Mouse (Mus musculus) MEL (cell line): ENCODE measurements around the gene Psd. TPM values are rescaled to one million over a fixed set of nuclear protein-coding genes. Genes with fewer than 3 reads are reported as not detected.

Experiments
- DNase-seq: peaks from one replicate; pipeline ENCODE4 v3.0.0; 2011; ENCODE audit warnings: low read depth, low spot score
- H3K27ac ChIP-seq: 2 replicates; pipeline ENCODE4 v1.5.1; 2012; ENCODE audit warnings: low read depth, mild to moderate bottlenecking, control low read depth, low read length, moderate library complexity; ENCODE audit not compliant: control insufficient read depth
- H3K27me3 ChIP-seq, 2 experiments: fragments of 150-350 bp in 1 of 2; sonication (generic) in 1 of 2; 2 replicates each; pipeline ENCODE4 v1.6.1; 2012; ENCODE audit warnings: low read length in 2 of 2, mild to moderate bottlenecking in 2 of 2, improper control_type of control experiment in 1 of 2, moderate library complexity in 1 of 2; ENCODE audit not compliant: insufficient read depth in 2 of 2, control insufficient read depth in 1 of 2
- H3K36me3 ChIP-seq, 2 experiments: 2 replicates each; pipeline ENCODE4 v1.6.1; 2012 to 2014; ENCODE audit warnings: low read length in 2 of 2, improper control_type of control experiment in 1 of 2, inconsistent platforms in 1 of 2, mild to moderate bottlenecking in 1 of 2; ENCODE audit not compliant: insufficient read depth in 2 of 2, control insufficient read depth in 1 of 2
- H3K4me1 ChIP-seq, 2 experiments: fragments of 150-350 bp in 1 of 2; sonication (generic) in 1 of 2; 2 replicates each; pipeline ENCODE4 v1.6.1; 2012; ENCODE audit warnings: low read length in 2 of 2, improper control_type of control experiment in 1 of 2, mild to moderate bottlenecking in 1 of 2; ENCODE audit not compliant: insufficient read depth in 2 of 2, control insufficient read depth in 1 of 2
- H3K4me3 ChIP-seq, 2 experiments: fragments of 150-350 bp in 1 of 2; sonication (generic) in 1 of 2; 2 replicates each; pipeline ENCODE4 v1.5.1; 2012; ENCODE audit warnings: low read depth in 2 of 2, low read length in 2 of 2, mild to moderate bottlenecking in 2 of 2, moderate library complexity in 2 of 2, control low read depth in 1 of 2, improper control_type of control experiment in 1 of 2; ENCODE audit not compliant: control insufficient read depth in 1 of 2, insufficient read depth in 1 of 2
- H3K79me2 ChIP-seq: 2 replicates; pipeline ENCODE4 v1.6.1; 2012; ENCODE audit warnings: mild to moderate bottlenecking, low read length, moderate library complexity; ENCODE audit not compliant: control insufficient read depth, poor library complexity, insufficient read depth
- H3K9ac ChIP-seq: 2 replicates; pipeline ENCODE4 v1.6.1; 2012; ENCODE audit warnings: low read depth, mild to moderate bottlenecking, control low read depth, low read length, moderate library complexity; ENCODE audit not compliant: control insufficient read depth, poor library complexity, severe bottlenecking
- H3K9me3 ChIP-seq: fragments of 150-350 bp; sonication (generic); replicated peaks from 2 replicates; pipeline ENCODE4 v1.6.1; 2012; ENCODE audit warnings: mild to moderate bottlenecking, low read length, improper control_type of control experiment, moderate library complexity; ENCODE audit not compliant: insufficient read depth
- CTCF ChIP-seq, 3 experiments: IDR thresholded peaks in 2 of 3; conservative IDR thresholded peaks in 1 of 3; 2 replicates each; pipeline ENCODE4 v1.5.1; 2011 to 2012; ENCODE audit warnings: low read length in 3 of 3, low read depth in 2 of 3, mild to moderate bottlenecking in 2 of 3, improper control_type of control experiment in 1 of 3, inconsistent platforms in 1 of 3, mixed read lengths in 1 of 3, moderate library complexity in 1 of 3; ENCODE audit not compliant: control insufficient read depth in 1 of 3, insufficient read depth in 1 of 3, poor library complexity in 1 of 3, severe bottlenecking in 1 of 3
- E2F4 ChIP-seq: IDR thresholded peaks from 2 replicates; pipeline ENCODE4 v1.6.1; 2011; ENCODE audit warnings: low read depth, low read length, improper control_type of control experiment, borderline replicate concordance
- ELF1 ChIP-seq: IDR thresholded peaks from 2 replicates; pipeline ENCODE4 v1.6.1; 2014; ENCODE audit warnings: low read depth, mild to moderate bottlenecking, inconsistent platforms, low read length, improper control_type of control experiment, moderate library complexity
- EP300 ChIP-seq, 2 experiments: IDR thresholded peaks; 2 replicates each; pipeline ENCODE4 v1.6.1; 2011; ENCODE audit warnings: improper control_type of control experiment in 2 of 2, low read length in 2 of 2, low read depth in 1 of 2, mild to moderate bottlenecking in 1 of 2
- GABPA ChIP-seq: IDR thresholded peaks from 2 replicates; pipeline ENCODE4 v1.6.1; 2012; ENCODE audit warnings: low read depth, mild to moderate bottlenecking, inconsistent platforms, low read length, improper control_type of control experiment, moderate library complexity
- GATA1 ChIP-seq: IDR thresholded peaks from 2 replicates; pipeline ENCODE4 v1.6.1; 2011; ENCODE audit warnings: low read depth, low read length, improper control_type of control experiment
- HCFC1 ChIP-seq: IDR thresholded peaks from 2 replicates; pipeline ENCODE4 v1.6.1; 2012; ENCODE audit warnings: low read depth, mild to moderate bottlenecking, inconsistent platforms, low read length, improper control_type of control experiment, moderate library complexity
- JUND ChIP-seq: IDR thresholded peaks from 2 replicates; pipeline ENCODE4 v1.6.1; 2011; ENCODE audit warnings: low read depth, mild to moderate bottlenecking, improper control_type of control experiment, low read length
- KAT2A ChIP-seq: conservative IDR thresholded peaks from 2 replicates; pipeline ENCODE4 v1.6.1; 2012; ENCODE audit warnings: low read depth, low read length, improper control_type of control experiment, inconsistent platforms
- MAFK ChIP-seq: IDR thresholded peaks from 2 replicates; pipeline ENCODE4 v1.6.1; 2011; ENCODE audit warnings: low read depth, mild to moderate bottlenecking, low read length, improper control_type of control experiment, borderline replicate concordance
- MAX ChIP-seq: IDR thresholded peaks from 2 replicates; pipeline ENCODE4 v1.6.1; 2011; ENCODE audit warnings: low read length, improper control_type of control experiment
- MEF2A ChIP-seq: IDR thresholded peaks from 2 replicates; pipeline ENCODE4 v1.6.1; 2014; ENCODE audit warnings: low read depth, mild to moderate bottlenecking, inconsistent platforms, low read length, improper control_type of control experiment; ENCODE audit not compliant: poor library complexity, insufficient replicate concordance, severe bottlenecking; ENCODE audit errors: extremely low read depth
- MXI1 ChIP-seq: IDR thresholded peaks from 2 replicates; pipeline ENCODE4 v1.6.1; 2011; ENCODE audit warnings: mild to moderate bottlenecking, low read depth, low read length, improper control_type of control experiment
- MYC ChIP-seq: IDR thresholded peaks from 2 replicates; pipeline ENCODE4 v1.6.1; 2011; ENCODE audit warnings: low read depth, mild to moderate bottlenecking, low read length, improper control_type of control experiment, moderate library complexity
- NELFE ChIP-seq: IDR thresholded peaks from 2 replicates; pipeline ENCODE4 v1.6.1; 2011; ENCODE audit warnings: low read depth, low read length, improper control_type of control experiment
- POLR2A ChIP-seq, 2 experiments: IDR thresholded peaks; 2 replicates each; pipeline ENCODE4 v1.6.1; 2011 to 2012; ENCODE audit warnings: low read length in 2 of 2, mild to moderate bottlenecking in 2 of 2, control low read depth in 1 of 2, improper control_type of control experiment in 1 of 2, low read depth in 1 of 2, moderate library complexity in 1 of 2; ENCODE audit not compliant: control insufficient read depth in 1 of 2, insufficient read depth in 1 of 2, poor library complexity in 1 of 2
- POLR2AphosphoS2 ChIP-seq: IDR thresholded peaks from 2 replicates; pipeline ENCODE4 v1.6.1; 2011; ENCODE audit warnings: low read length, improper control_type of control experiment
- RCOR1 ChIP-seq: IDR thresholded peaks from 2 replicates; pipeline ENCODE4 v1.6.1; 2012; ENCODE audit warnings: low read depth, mild to moderate bottlenecking, inconsistent platforms, low read length, improper control_type of control experiment
- SMC3 ChIP-seq: IDR thresholded peaks from 2 replicates; pipeline ENCODE4 v1.6.1; 2011; ENCODE audit warnings: low read depth, low read length, improper control_type of control experiment
- TBP ChIP-seq: IDR thresholded peaks from 2 replicates; pipeline ENCODE4 v1.8.0; 2011; ENCODE audit warnings: low read depth, low read length, improper control_type of control experiment
- TCF12 ChIP-seq: IDR thresholded peaks from 2 replicates; pipeline ENCODE4 v1.6.1; 2014; ENCODE audit warnings: low read depth, mild to moderate bottlenecking, inconsistent platforms, low read length, improper control_type of control experiment, moderate library complexity
- UBTF ChIP-seq: IDR thresholded peaks from 2 replicates; pipeline ENCODE4 v1.6.1; 2012; ENCODE audit warnings: low read depth, mild to moderate bottlenecking, inconsistent platforms, low read length, improper control_type of control experiment, moderate library complexity, borderline replicate concordance; ENCODE audit not compliant: insufficient read depth
- USF1 ChIP-seq: IDR thresholded peaks from 2 replicates; pipeline ENCODE4 v1.6.1; 2014; ENCODE audit warnings: low read depth, mild to moderate bottlenecking, inconsistent platforms, low read length, improper control_type of control experiment, moderate library complexity
- USF2 ChIP-seq, 2 experiments: IDR thresholded peaks; 2 replicates each; pipeline ENCODE4 v1.6.1; 2011 to 2012; ENCODE audit warnings: improper control_type of control experiment in 2 of 2, low read length in 2 of 2, borderline replicate concordance in 1 of 2, inconsistent platforms in 1 of 2, low read depth in 1 of 2, mild to moderate bottlenecking in 1 of 2; ENCODE audit not compliant: insufficient read depth in 1 of 2
- ZKSCAN1 ChIP-seq: IDR thresholded peaks from 2 replicates; pipeline ENCODE4 v1.6.1; 2012; ENCODE audit warnings: low read depth, mild to moderate bottlenecking, inconsistent platforms, low read length, improper control_type of control experiment, moderate library complexity
- ZMIZ1 ChIP-seq: IDR thresholded peaks from 2 replicates; pipeline ENCODE4 v1.6.1; 2012; ENCODE audit warnings: low read depth, mild to moderate bottlenecking, inconsistent platforms, low read length, improper control_type of control experiment, moderate library complexity
- ZNF384 ChIP-seq: IDR thresholded peaks from 2 replicates; pipeline ENCODE4 v1.6.1; 2012; ENCODE audit warnings: low read depth, mild to moderate bottlenecking, inconsistent platforms, low read length, improper control_type of control experiment
- polyA plus RNA-seq, 2 experiments: library from polyadenylated mRNA; stranded (reverse) in 1 of 2; unstranded in 1 of 2; fragments of >175 nt in 1 of 2; fragments of >200 nt in 1 of 2; gene quantifications; 2 replicates each; pipeline versions ENCODE4 v1.2.1 to v1.2.4; 2012; ENCODE audit warnings: low replicate concordance in 2 of 2, low read depth in 1 of 2; ENCODE audit not compliant: insufficient read length in 2 of 2, insufficient read depth in 1 of 2, missing spikeins in 1 of 2
- total RNA-seq: library from RNA; depleted of rRNA; stranded (reverse); fragments of 300-350 nt; gene quantifications from 2 replicates; pipeline ENCODE4 v1.2.3, GENCODE M21; 2012

Psd gene
- total and polyA plus RNA-seq, 3 experiments: 4.5 to 17.2 TPM; not detected in 1

- Histone ChIP-seq H3K9ac (no peak overlapping the region), H3K36me3 (peaks cover 0 to 5% of the 10 kb centered on the region in 2 experiments; a peak in 2 of 4 replicates), H3K27ac (no peak overlapping the region), H3K79me2 (peaks cover 6% of the 10 kb centered on the region), H3K4me1 (peaks cover 0 to 12% of the 10 kb centered on the region in 2 experiments; a peak in 2 of 4 replicates), H3K27me3 (no peaks in the 10 kb centered on the region), H3K4me3 (no peak overlapping the region), H3K9me3 (no peaks in the 10 kb centered on the region)
- no peak for TF ChIP-seq TCF12
- TF ChIP-seq POLR2AphosphoS2: no peak
- TF ChIP-seq EP300 (IDR thresholded peaks at IDR 0.05; ENCODE audit: low read depth in 1 of 2, low read length in 2 of 2): no peak
- no peak for TF ChIP-seq SMC3
- TF ChIP-seq GATA1: no peak
- TF ChIP-seq USF2 (IDR thresholded peaks at IDR 0.05; ENCODE audit: borderline replicate concordance in 1 of 2, insufficient read depth in 1 of 2, low read depth in 1 of 2, low read length in 2 of 2): no peak
- no peak for TF ChIP-seq RCOR1
- TF ChIP-seq HCFC1: no peak
- TF ChIP-seq MEF2A: no peak
- no peak for TF ChIP-seq CTCF (IDR thresholded peaks at IDR 0.05 in 2 of 3, conservative IDR thresholded peaks at IDR 0.05 in 1 of 3; ENCODE audit: control insufficient read depth in 1 of 3, insufficient read depth in 1 of 3, low read depth in 2 of 3, low read length in 3 of 3, poor library complexity in 1 of 3, severe bottlenecking in 1 of 3)
- TF ChIP-seq ZMIZ1: no peak
- TF ChIP-seq MAX: no peak
- TF ChIP-seq MAFK: no peak
- no peak for TF ChIP-seq ZNF384
- no peak for TF ChIP-seq TBP
- no peak for TF ChIP-seq NELFE
- no peak for TF ChIP-seq E2F4
- no peak for TF ChIP-seq MXI1
- no peak for DNase-seq
These were observed 5.0 kb upstream of the Psd start for GRCm38 (mm10) chr19:46331936-46332335.

GRCm38 (mm10) chr19:46331326-46331725 is 4.4 kb upstream of the Psd start:
- H3K4me1 ChIP-seq: peaks cover 0 to 17% of the 10 kb centered on the region in 2 experiments; a peak in 2 of 4 replicates
- no peak overlapping the region for H3K4me3 ChIP-seq
- H3K79me2 ChIP-seq: peaks cover 2% of the 10 kb centered on the region; the same call in 1 of the 2 replicates
- H3K9ac ChIP-seq: no peak overlapping the region
- H3K27me3 ChIP-seq: no peaks in the 10 kb centered on the region
- no peak for TF ChIP-seq POLR2A (IDR thresholded peaks at IDR 0.05; ENCODE audit: control insufficient read depth in 1 of 2, insufficient read depth in 1 of 2, low read depth in 1 of 2, low read length in 2 of 2, poor library complexity in 1 of 2)
- TF ChIP-seq USF2 (IDR thresholded peaks at IDR 0.05; ENCODE audit: borderline replicate concordance in 1 of 2, insufficient read depth in 1 of 2, low read depth in 1 of 2, low read length in 2 of 2): no peak
- no peak for TF ChIP-seq GABPA
- TF ChIP-seq KAT2A: no peak
- TF ChIP-seq ZNF384: no peak
- TF ChIP-seq UBTF: no peak
- no peak for TF ChIP-seq JUND
- TF ChIP-seq MYC: no peak
- no peak for TF ChIP-seq USF1
- TF ChIP-seq ELF1: no peak
- TF ChIP-seq SMC3: no peak
- no peak for TF ChIP-seq POLR2AphosphoS2
- TF ChIP-seq MAFK: no peak
- no peak for TF ChIP-seq E2F4
- TF ChIP-seq ZMIZ1: no peak
- no peak for TF ChIP-seq ZKSCAN1
- no peak for TF ChIP-seq HCFC1
- no peak for TF ChIP-seq GATA1
- TF ChIP-seq, all 39 proteins: peak for 0
- Histone ChIP-seq H3K27ac (no peak overlapping the region), H3K9me3 (no peaks in the 10 kb centered on the region), H3K36me3 (peaks cover 0 to 5% of the 10 kb centered on the region in 2 experiments; a peak in 2 of 4 replicates)
- DNase-seq: no peak
